22 mouse cellular contexts compared by ENCODE assay signal in genomic region chr9:98807631-98808030, GRCm38 (mm10). TPM values are rescaled to one million over a fixed set of nuclear protein-coding genes. Genes with fewer than 3 reads are reported as not detected.
"Had no signal": no experiment of that assay in that cellular context is flagged by ENCODE, and none has a peak within 500 bp of the region (broad histone marks: within the 10 kb centered on the region; RNA-seq: fewer than 3 reads in every experiment).

No protein-coding gene starts in this region.

- H3K4me3 ChIP-seq: midbrain, embryonic 10.5 days; midbrain, embryonic 12.5 days; neural tube, embryonic 12.5 days; stomach, embryonic 15.5 days had no signal

- H3K9ac ChIP-seq: lung, embryonic 14.5 days; midbrain, embryonic 12.5 days; neural tube, embryonic 12.5 days; stomach, embryonic 15.5 days had no signal

- H3K36me3 ChIP-seq: midbrain, embryonic 10.5 days; midbrain, embryonic 12.5 days; neural tube, embryonic 12.5 days; stomach, embryonic 15.5 days had no signal

- DNase-seq: lung, adult 18-20 months; lung, embryonic 14.5 days; lung, postnatal 10 days; lung, postnatal 4 days; midbrain, embryonic 14.5 days; right cerebral cortex, postnatal 14 days; thymus, adult 2 months; thymus, postnatal 25 days; thymus, postnatal 4 days had no signal

- H3K27me3 ChIP-seq: neural tube, embryonic 12.5 days; stomach, embryonic 15.5 days had no signal

- H3K4me2 ChIP-seq: lung, embryonic 14.5 days; midbrain, embryonic 12.5 days; neural tube, embryonic 12.5 days; stomach, embryonic 15.5 days had no signal

- ATAC-seq: midbrain, embryonic 16.5 days had no signal

- H3K9me3 ChIP-seq: midbrain, embryonic 10.5 days; midbrain, embryonic 12.5 days; neural tube, embryonic 12.5 days; stomach, embryonic 15.5 days had no signal

- H3K4me1 ChIP-seq: neural tube, embryonic 12.5 days; stomach, embryonic 15.5 days had no signal

- H3K27ac ChIP-seq: midbrain, embryonic 10.5 days; midbrain, embryonic 12.5 days; neural tube, embryonic 12.5 days; stomach, embryonic 15.5 days; stomach, postnatal 0 days had no signal

RNA-seq across cellular contexts. Expression of gene Prr23a1, which starts 34.7 kb away (rescaled TPM):
- total RNA-seq: megakaryocyte, adult 5-6 weeks; megakaryocyte-erythroid progenitor cell, adult 5-6 weeks; neutrophil, adult 5-6 weeks had no signal
- polyA plus RNA-seq: lung, embryonic 14.5 days; lung, embryonic 16.5 days; midbrain, embryonic 10.5 days; midbrain, embryonic 12.5 days; midbrain, embryonic 14.5 days; midbrain, embryonic 16.5 days; neural tube, embryonic 12.5 days; neural tube, embryonic 14.5 days; spleen, adult 2 months; stomach, embryonic 15.5 days; stomach, postnatal 0 days; thymus, adult 2 months; urinary bladder, adult 2 months had no signal

RNA-seq across cellular contexts. Expression of gene Prr23a2, which starts 48.7 kb away (rescaled TPM):
- total RNA-seq: megakaryocyte, adult 5-6 weeks; megakaryocyte-erythroid progenitor cell, adult 5-6 weeks; neutrophil, adult 5-6 weeks had no signal
- polyA plus RNA-seq: lung, embryonic 14.5 days; lung, embryonic 16.5 days; midbrain, embryonic 10.5 days; midbrain, embryonic 12.5 days; midbrain, embryonic 14.5 days; midbrain, embryonic 16.5 days; neural tube, embryonic 12.5 days; neural tube, embryonic 14.5 days; spleen, adult 2 months; stomach, embryonic 15.5 days; stomach, postnatal 0 days; thymus, adult 2 months; urinary bladder, adult 2 months had no signal

RNA-seq across cellular contexts. Expression of gene Prr23a3, which starts 56.9 kb away (rescaled TPM):
- total RNA-seq: megakaryocyte, adult 5-6 weeks; megakaryocyte-erythroid progenitor cell, adult 5-6 weeks; neutrophil, adult 5-6 weeks had no signal
- polyA plus RNA-seq: lung, embryonic 14.5 days; lung, embryonic 16.5 days; midbrain, embryonic 12.5 days; midbrain, embryonic 14.5 days; midbrain, embryonic 16.5 days; neural tube, embryonic 12.5 days; neural tube, embryonic 14.5 days; spleen, adult 2 months; stomach, postnatal 0 days; thymus, adult 2 months had no signal
